Mouse (Mus musculus): ENCODE results near the gene Szrd1. TPM values are rescaled to one million over a fixed set of nuclear protein-coding genes. Genes with fewer than 3 reads are reported as not detected.
"Not testable (repeated sequence)": the region's sequence is repeated elsewhere in the genome, so short reads cannot be mapped to it uniquely, and the experiment has no call there.

Gene Szrd1
- total and polyA plus RNA-seq, 3 experiments: 75.7 to 135 (median 130) TPM

GRCm38 (mm10) chr4:141147112-141148008 lies 7.8 kb upstream of the Szrd1 start, which contains the start of gene Fbxo42:
TSS of gene Fbxo42 (plus strand) at chr4:141147913.
- DNase-seq: peak; percentile 96

- DNase-seq: no peak
Measured at GRCm38 (mm10) chr4:141146491-141147033, 7.0 kb upstream of the Szrd1 start.

GRCm38 (mm10) chr4:141145124-141145523 lies 5.5 kb upstream of the Szrd1 start:
- not testable (repeated sequence) for DNase-seq

GRCm38 (mm10) chr4:141142285-141142811 lies 2.8 kb upstream of the Szrd1 start:
- peak; percentile 82 for DNase-seq

- DNase-seq: no peak
Measured at GRCm38 (mm10) chr4:141140967-141141366, 1.4 kb upstream of the Szrd1 start.

- not testable (repeated sequence) for DNase-seq
Measured at GRCm38 (mm10) chr4:141140354-141140753, 779 bp upstream of the Szrd1 start.

- peak; percentile 45 for DNase-seq
Measured at GRCm38 (mm10) chr4:141138425-141139115, 1.0 kb downstream of the Szrd1 start.

GRCm38 (mm10) chr4:141137740-141138139 lies 1.8 kb downstream of the Szrd1 start:
- not testable (repeated sequence) for DNase-seq

GRCm38 (mm10) chr4:141136126-141136525 lies 3.4 kb downstream of the Szrd1 start:
- no peak for DNase-seq

- DNase-seq: no peak
Measured at GRCm38 (mm10) chr4:141134751-141135530, 4.6 kb downstream of the Szrd1 start.

- DNase-seq: no peak
Measured at GRCm38 (mm10) chr4:141134031-141134441, 5.5 kb downstream of the Szrd1 start.

- no peak for DNase-seq
Measured at GRCm38 (mm10) chr4:141133227-141133626, 6.3 kb downstream of the Szrd1 start.

- DNase-seq: no peak
Measured at GRCm38 (mm10) chr4:141132191-141132590, 7.4 kb downstream of the Szrd1 start.

GRCm38 (mm10) chr4:141131531-141132061 lies 8.0 kb downstream of the Szrd1 start:
- DNase-seq: no peak

GRCm38 (mm10) chr4:141130704-141131342 lies 8.8 kb downstream of the Szrd1 start:
- peak; percentile 78 for DNase-seq

GRCm38 (mm10) chr4:141129190-141129710 lies 10.3 kb downstream of the Szrd1 start:
- no peak for DNase-seq

- no peak for DNase-seq
Measured at GRCm38 (mm10) chr4:141123065-141123464, 16.5 kb downstream of the Szrd1 start.

GRCm38 (mm10) chr4:141122663-141123062 lies 16.9 kb downstream of the Szrd1 start:
- no peak for DNase-seq

GRCm38 (mm10) chr4:141120700-141121099 lies 18.9 kb downstream of the Szrd1 start:
- no peak for DNase-seq

- no peak for DNase-seq
Measured at GRCm38 (mm10) chr4:141118691-141119090, 20.9 kb downstream of the Szrd1 start.

- DNase-seq: peak; percentile 41
Measured at GRCm38 (mm10) chr4:141115398-141115797, 24.2 kb downstream of the Szrd1 start.
